Mouse (Mus musculus) embryonic facial prominence, embryonic 14.5 days (tissue): ENCODE measurements at regions not wholly inside any gene's neighbourhood (a gene's known extent, or its start where the extent isn't known, plus 50 kb on each side); places are given as distances from the start of the nearest gene placed in this dataset.

Experiments
- ATAC-seq: fragments of 200-750 bp; cut with Nextera tagmentation; 2 replicates; pipeline ENCODE4 v1.8.0; 2017; ENCODE audit warnings: low read depth, moderate number of reproducible peaks, moderate TSS enrichment
- DNase-seq: peaks from one replicate; pipeline ENCODE4 v3.0.0-alpha.2; 2015; ENCODE audit warnings: low spot score
- H3K27ac ChIP-seq: fragments of 300-500 bp; sonication (generic); replicated peaks from 2 replicates; pipeline ENCODE4 v1.5.1; 2014; ENCODE audit warnings: low read depth, mild to moderate bottlenecking, low read length, moderate library complexity
- H3K27me3 ChIP-seq: fragments of 300-500 bp; sonication (generic); replicated peaks from 2 replicates; pipeline ENCODE4 v1.6.1; 2014; ENCODE audit warnings: low read length; ENCODE audit not compliant: control insufficient read depth, insufficient read depth
- H3K36me3 ChIP-seq: fragments of 300-500 bp; sonication (generic); 2 replicates; pipeline ENCODE4 v1.6.1; 2014; ENCODE audit warnings: low read length, mixed read lengths; ENCODE audit not compliant: control insufficient read depth, insufficient read depth
- H3K4me1 ChIP-seq: fragments of 300-500 bp; sonication (generic); 2 replicates; pipeline ENCODE4 v1.6.1; 2014; ENCODE audit warnings: antibody characterized with exemption, low read length; ENCODE audit not compliant: control insufficient read depth, insufficient read depth
- H3K4me2 ChIP-seq: fragments of 300-500 bp; sonication (generic); 2 replicates; pipeline ENCODE4 v1.6.1; 2014; ENCODE audit warnings: low read depth, mild to moderate bottlenecking, low read length, moderate library complexity, mixed read lengths
- H3K4me3 ChIP-seq: fragments of 300-500 bp; sonication (generic); 2 replicates; pipeline ENCODE4 v1.5.1; 2014; ENCODE audit warnings: low read depth, mild to moderate bottlenecking, low read length
- H3K9ac ChIP-seq: fragments of 300-500 bp; sonication (generic); 2 replicates; pipeline ENCODE4 v1.6.1; 2014; ENCODE audit warnings: low read depth, mild to moderate bottlenecking, low read length, moderate library complexity, mixed read lengths
- H3K9me3 ChIP-seq: fragments of 300-500 bp; sonication (generic); 2 replicates; pipeline ENCODE4 v1.6.1; 2016; ENCODE audit warnings: low read length; ENCODE audit not compliant: control insufficient read depth
- WGBS: fragments of 180-500 bp; shearing (Covaris S2); extraction: QIAGEN DNeasy Blood & Tissue Kit; methylation state at CpG from one replicate; pipeline ENCODE4 v1.1.7; 2014; 5-methylcytosine and 5-hydroxymethylcytosine counted together

- ATAC-seq (0 out of 2 replicates have a peak, but pooled peaks have one; percentile 26), DNase-seq (peak; percentile 26)
- Histone ChIP-seq H3K36me3 (no peaks in the 10 kb centered on the region), H3K9me3 (no peaks in the 10 kb centered on the region), H3K4me1 (peaks cover 9% of the 10 kb centered on the region; the same call in 1 of the 2 replicates), H3K4me3 (no peak overlapping the region), H3K27ac (no peak overlapping the region), H3K4me2 (no peak overlapping the region), H3K27me3 (no peaks in the 10 kb centered on the region), H3K9ac (no peak overlapping the region)
- 44% methylated on average over 7 of the region's 7 CpGs for WGBS
Observed at GRCm38 (mm10) chr16:49965528-49966250, 165.4 kb downstream of the Cd47 start.

- Histone ChIP-seq H3K27me3 (no peaks in the 10 kb centered on the region), H3K4me2 (no peak overlapping the region), H3K9me3 (no peaks in the 10 kb centered on the region), H3K36me3 (no peaks in the 10 kb centered on the region), H3K4me1 (peaks cover 9% of the 10 kb centered on the region; the same call in 1 of the 2 replicates), H3K4me3 (no peak overlapping the region), H3K27ac (no peak overlapping the region), H3K9ac (no peak overlapping the region)
- WGBS: 51% methylated on average over 2 of the region's 2 CpGs
- DNase-seq (no peak), ATAC-seq (no peak)
Observed at GRCm38 (mm10) chr16:49966251-49966588, 165.9 kb downstream of the Cd47 start.

GRCm38 (mm10) chr16:49967110-49967509 lies 166.8 kb downstream of the Cd47 start:
- Histone ChIP-seq H3K9ac (no peak overlapping the region), H3K4me3 (no peak overlapping the region), H3K9me3 (no peaks in the 10 kb centered on the region), H3K4me1 (peaks cover 9% of the 10 kb centered on the region; the same call in 1 of the 2 replicates), H3K27me3 (no peaks in the 10 kb centered on the region), H3K27ac (no peak overlapping the region), H3K36me3 (no peaks in the 10 kb centered on the region), H3K4me2 (no peak overlapping the region)
- no peak for DNase-seq
- 85% methylated on average over 7 of the region's 7 CpGs for WGBS
- no peak for ATAC-seq

GRCm38 (mm10) chr16:49968291-49968870 lies 168.0 kb downstream of the Cd47 start:
- no peak overlapping the region for H3K4me3 ChIP-seq
- H3K9me3 ChIP-seq: no peaks in the 10 kb centered on the region
- H3K27ac ChIP-seq: no peak overlapping the region
- 57% methylated on average over 4 of the region's 4 CpGs for WGBS
- DNase-seq (no peak), ATAC-seq (no peak)
- H3K4me2 ChIP-seq: no peak overlapping the region
- no peaks in the 10 kb centered on the region for H3K36me3 ChIP-seq
- H3K27me3 ChIP-seq: no peaks in the 10 kb centered on the region
- H3K9ac ChIP-seq: no peak overlapping the region
- peaks cover 9% of the 10 kb centered on the region; the same call in 1 of the 2 replicates for H3K4me1 ChIP-seq

- no peak overlapping the region for H3K4me3 ChIP-seq
- no peak overlapping the region for H3K27ac ChIP-seq
- no peaks in the 10 kb centered on the region for H3K27me3 ChIP-seq
- ATAC-seq (no peak), DNase-seq (no peak)
- H3K4me2 ChIP-seq: no peak overlapping the region
- no peaks in the 10 kb centered on the region for H3K9me3 ChIP-seq
- H3K36me3 ChIP-seq: no peaks in the 10 kb centered on the region
- H3K4me1 ChIP-seq: peaks cover 6% of the 10 kb centered on the region; the same call in 1 of the 2 replicates
- no peak overlapping the region for H3K9ac ChIP-seq
- 97% methylated on average over 4 of the region's 4 CpGs for WGBS
Observed at GRCm38 (mm10) chr16:49969035-49969434, 168.7 kb downstream of the Cd47 start.

- Histone ChIP-seq H3K36me3 (no peaks in the 10 kb centered on the region), H3K4me2 (no peak overlapping the region), H3K27ac (no peak overlapping the region), H3K4me1 (peaks cover under 1% of the 10 kb centered on the region; the same call in 1 of the 2 replicates), H3K4me3 (no peak overlapping the region), H3K9ac (no peak overlapping the region), H3K9me3 (no peaks in the 10 kb centered on the region), H3K27me3 (no peaks in the 10 kb centered on the region)
- 89% methylated on average over 2 of the region's 2 CpGs for WGBS
- DNase-seq: no peak
- ATAC-seq: no peak
Observed at GRCm38 (mm10) chr16:49969693-49970296, 169.5 kb downstream of the Cd47 start.

GRCm38 (mm10) chr16:49970297-49970804 lies 170.0 kb downstream of the Cd47 start:
- Histone ChIP-seq H3K4me1 (no peaks in the 10 kb centered on the region; the same call in 1 of the 2 replicates), H3K27me3 (no peaks in the 10 kb centered on the region), H3K9me3 (no peaks in the 10 kb centered on the region), H3K27ac (no peak overlapping the region), H3K36me3 (no peaks in the 10 kb centered on the region), H3K9ac (no peak overlapping the region), H3K4me3 (no peak overlapping the region), H3K4me2 (no peak overlapping the region)
- DNase-seq: peak; percentile 10
- 67% methylated on average over 2 of the region's 2 CpGs for WGBS
- ATAC-seq: no peak

GRCm38 (mm10) chr16:49971141-49971555 lies 170.8 kb downstream of the Cd47 start:
- Histone ChIP-seq H3K4me3 (no peak overlapping the region), H3K27ac (no peak overlapping the region), H3K27me3 (no peaks in the 10 kb centered on the region), H3K9me3 (no peaks in the 10 kb centered on the region), H3K36me3 (no peaks in the 10 kb centered on the region), H3K4me1 (no peaks in the 10 kb centered on the region), H3K4me2 (no peak overlapping the region), H3K9ac (no peak overlapping the region)
- no peak for DNase-seq
- WGBS: 77% methylated on average over 3 of the region's 3 CpGs
- ATAC-seq: no peak
